Mouse (Mus musculus) erythroblast, adult 5-6 weeks (primary cell): ENCODE measurements around the gene Tspan3. TPM values are rescaled to one million over a fixed set of nuclear protein-coding genes. Genes with fewer than 3 reads are reported as not detected.

ENCODE experiments used
- ATAC-seq: replicated peaks from 2 replicates; pipeline ENCODE4 v1.8.0; 2016; ENCODE audit warnings: moderate number of reproducible peaks, mild to moderate bottlenecking, moderate TSS enrichment, inconsistent platforms; ENCODE audit not compliant: poor library complexity, low FRiP score, severe bottlenecking
- total RNA-seq, 2 experiments: library from RNA; stranded (forward) in 1 of 2; stranded (reverse) in 1 of 2; fragments of 150-400 nt in 1 of 2; fragments of 200-764, 138-1000 nt in 1 of 2; gene quantifications; 2 replicates each; pipeline versions ENCODE4 v1.2.3 to v1.2.4; 2015 to 2017; ENCODE audit warnings: low replicate concordance in 2 of 2

The Tspan3 gene
- total RNA-seq (2015; ENCODE audit: low replicate concordance) (6.9 and 11.1 TPM in 2 replicates), total RNA-seq (2017; ENCODE audit: low replicate concordance) (4.2 and 18.2 TPM in 2 replicates)

DNA sequence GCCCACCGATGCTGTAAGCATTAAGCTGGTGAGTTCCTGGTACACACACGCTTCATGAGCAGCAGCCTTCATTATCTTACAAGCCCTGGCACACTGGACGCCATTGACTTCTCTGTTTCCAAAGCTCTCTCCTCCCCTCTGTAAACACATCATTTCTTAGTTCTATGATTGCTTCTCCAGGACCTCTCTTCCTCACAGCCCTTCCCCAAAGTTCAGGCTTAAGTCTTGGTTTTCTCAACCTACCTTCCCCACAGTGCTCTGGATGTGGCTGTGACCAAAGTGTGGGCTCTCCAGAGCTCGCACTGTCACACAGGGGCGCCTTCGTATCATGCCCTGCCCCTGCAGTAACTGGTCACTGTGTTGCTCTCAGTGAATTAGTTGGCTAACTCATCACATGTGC lies at the start of gene Tspan3:
Tspan3 (minus strand) TSS at position 101 of the 400 bp plus-strand sequence.
- no peak for ATAC-seq

DNA sequence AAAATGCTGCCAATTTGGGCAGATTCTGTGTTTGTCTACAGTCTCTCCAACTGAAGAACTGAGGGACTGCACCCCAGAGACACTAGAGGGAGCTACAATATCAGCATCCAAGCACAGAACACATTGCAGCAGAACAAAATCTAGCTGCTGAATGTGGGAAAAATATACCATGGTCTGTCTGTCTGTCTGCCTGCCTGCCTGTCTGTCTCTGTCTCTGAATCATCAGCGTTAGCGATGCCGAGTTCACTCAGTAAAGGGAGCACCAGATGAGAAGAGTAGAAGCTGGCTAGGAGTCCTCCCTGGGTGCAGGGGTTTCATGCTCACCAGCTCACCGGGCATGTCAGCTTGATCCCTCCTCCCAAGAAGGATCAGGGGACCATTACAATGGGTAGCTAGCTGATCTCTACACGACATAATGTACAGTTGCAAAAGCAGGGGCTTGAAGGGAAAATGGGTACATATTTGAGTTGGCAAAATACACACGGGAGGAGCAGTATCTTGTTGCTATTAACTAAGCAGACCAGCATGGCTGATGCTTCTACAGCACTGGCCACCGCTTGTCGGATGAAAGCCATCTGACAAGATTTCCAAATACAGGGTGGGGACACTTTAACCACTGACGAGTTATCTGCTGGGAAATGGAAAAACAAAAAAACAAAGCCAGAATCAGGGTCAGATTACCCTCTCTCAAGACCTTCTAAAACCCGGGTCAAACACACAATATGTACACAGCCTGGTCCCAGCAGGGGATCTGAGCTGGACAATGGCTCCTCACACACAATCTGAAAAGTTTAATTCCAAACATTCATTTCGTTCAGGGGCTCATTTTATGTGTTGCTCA lies 48.4 kb upstream of the Tspan3 start:
- no peak for ATAC-seq

DNA sequence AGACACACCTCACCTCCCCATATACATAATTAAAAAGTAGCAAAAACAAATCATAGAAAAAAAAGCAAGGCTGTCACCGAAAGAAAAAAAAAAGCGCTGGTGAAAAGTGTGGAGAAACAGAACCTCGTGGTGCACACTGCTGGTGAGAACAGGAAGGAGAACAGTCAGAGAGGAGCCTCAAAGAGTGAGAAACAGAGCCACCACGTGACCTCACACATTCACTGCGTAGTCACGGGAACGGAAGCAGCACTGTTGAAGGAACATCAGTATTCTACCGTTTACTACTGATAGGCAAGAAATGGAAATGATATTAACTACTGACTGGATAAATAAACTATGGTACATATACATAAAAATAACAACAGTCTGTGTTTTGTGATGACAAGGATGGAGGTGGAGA lies 43.5 kb upstream of the Tspan3 start:
- no peak for ATAC-seq

DNA sequence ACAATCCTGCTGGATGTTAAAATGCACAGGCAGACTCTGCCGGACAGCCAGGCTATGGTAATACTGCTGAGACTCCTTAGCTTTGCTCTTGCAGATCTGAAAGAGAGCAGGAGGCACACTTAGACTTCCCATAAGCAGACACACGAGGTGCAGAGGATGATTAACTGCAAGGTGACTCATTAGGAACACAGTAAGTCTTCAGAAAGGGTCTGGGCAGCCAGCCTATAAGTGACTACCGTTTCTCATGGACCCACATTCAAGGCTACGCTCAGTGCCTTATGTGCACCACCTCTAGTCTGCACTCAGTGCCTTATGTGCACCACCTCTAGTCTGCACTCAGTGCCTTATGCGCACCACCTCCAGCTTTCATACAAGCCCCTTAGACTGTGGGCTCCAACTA lies 42.2 kb upstream of the Tspan3 start:
- no peak for ATAC-seq

DNA sequence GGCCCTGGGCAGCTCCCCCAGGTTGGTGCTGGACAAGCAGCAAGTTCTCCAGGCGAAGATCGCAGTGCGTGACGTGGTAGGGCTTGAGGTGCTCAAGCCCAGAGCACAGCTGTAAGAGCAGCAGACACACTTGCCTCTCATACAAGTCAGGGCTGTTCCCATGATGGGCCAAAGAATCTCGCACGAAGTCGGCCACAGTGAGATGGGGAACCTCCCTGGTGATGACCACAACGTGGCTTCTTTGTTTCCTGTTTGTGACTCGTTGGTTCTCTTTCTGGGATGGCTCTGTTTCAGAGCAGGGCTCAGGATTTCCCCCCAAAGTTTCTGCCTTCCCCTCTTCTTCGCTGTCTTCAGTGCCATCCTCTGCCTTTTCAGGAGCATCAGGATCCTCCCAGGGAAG lies 41.8 kb upstream of the Tspan3 start:
- no peak for ATAC-seq

DNA sequence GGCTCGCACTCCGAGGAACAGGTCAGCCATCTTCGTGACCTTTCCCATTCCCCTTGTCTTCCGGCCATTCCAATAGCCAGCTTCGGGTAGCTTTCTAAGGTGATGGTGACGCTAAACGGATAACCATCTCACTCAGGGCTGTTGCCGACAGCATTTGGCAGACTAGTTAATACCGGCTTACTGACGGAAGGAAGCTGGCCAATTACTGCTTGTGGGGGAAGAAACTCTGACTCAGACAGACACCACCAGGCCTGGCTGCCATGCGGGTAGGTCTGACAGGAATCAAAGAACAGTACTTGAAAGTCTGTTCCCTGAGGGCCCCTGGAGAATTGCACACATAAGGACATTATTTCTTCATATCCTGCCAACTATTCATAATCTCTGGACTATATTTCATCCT lies 40.1 kb upstream of the Tspan3 start:
- no peak for ATAC-seq

DNA sequence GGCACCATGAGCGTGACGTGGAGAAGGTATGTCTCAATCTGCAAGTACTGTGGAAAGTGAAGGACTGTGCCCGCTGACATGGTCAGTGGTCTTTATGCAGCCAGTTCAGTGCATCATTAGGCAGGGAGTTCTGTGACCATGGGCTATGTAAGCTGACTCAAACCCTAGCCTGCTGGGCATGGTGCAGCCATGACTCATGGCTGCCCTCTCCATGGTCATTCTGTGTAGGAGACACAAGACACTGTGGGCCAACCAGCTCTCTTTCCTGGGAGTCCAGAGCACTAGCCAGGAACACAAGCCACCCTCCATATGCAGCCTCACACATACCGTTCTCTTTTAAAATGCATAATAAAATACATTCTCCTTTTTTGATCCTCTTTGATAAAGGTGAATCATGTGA lies 39.0 kb upstream of the Tspan3 start:
- no peak for ATAC-seq

DNA sequence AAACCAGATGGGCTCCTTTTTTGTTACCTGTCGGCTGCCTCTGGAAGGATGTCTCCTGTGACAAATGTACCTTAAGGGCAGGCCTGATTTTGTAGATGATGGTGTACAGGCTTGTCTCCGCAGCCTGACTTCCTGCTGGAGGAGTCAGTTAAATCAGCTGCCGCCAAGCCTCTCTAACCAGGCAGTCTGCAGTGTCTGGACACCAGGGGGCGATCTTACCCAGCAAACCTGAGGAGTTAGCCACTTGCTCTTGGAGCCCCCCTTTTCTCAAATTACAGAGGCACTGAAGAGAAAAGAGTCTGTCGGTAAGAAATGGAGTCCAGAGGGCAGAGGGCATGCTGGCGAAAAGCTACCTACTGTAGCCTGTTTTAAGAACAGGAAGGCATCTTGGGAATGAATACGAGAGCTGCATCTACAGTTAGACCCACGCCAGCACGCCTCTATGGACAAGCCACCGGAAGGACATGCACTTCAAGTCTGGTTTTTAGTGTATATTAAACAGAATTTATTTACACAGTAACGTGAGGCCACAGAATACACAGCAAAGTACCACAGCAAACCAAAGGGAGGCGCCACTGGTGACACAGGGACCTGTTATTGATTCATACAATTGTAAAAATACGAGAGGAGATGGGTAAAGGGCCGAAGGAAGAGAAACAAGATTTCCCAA lies 35.5 kb upstream of the Tspan3 start:
- ATAC-seq = no peak; the same call in 1 of the 2 replicates

DNA sequence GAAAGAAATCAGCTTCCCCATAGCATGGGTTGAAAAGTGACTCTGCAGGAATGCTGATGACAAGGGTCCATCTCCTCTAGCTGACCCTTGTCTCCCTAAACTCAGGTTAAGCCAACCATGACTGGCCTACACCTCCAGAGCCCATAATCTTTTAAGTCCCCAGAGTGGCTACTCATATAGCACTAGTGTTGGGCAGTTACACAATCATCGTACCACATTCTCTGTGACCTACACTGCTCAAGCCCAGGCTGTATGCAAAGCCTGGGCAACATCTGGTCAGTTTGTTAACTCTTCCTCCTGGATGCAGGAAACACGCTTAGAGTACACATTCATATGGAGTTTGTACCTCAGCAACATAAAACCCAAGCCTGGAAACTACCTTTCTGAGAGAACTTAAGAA lies 34.9 kb upstream of the Tspan3 start:
- no peak for ATAC-seq

DNA sequence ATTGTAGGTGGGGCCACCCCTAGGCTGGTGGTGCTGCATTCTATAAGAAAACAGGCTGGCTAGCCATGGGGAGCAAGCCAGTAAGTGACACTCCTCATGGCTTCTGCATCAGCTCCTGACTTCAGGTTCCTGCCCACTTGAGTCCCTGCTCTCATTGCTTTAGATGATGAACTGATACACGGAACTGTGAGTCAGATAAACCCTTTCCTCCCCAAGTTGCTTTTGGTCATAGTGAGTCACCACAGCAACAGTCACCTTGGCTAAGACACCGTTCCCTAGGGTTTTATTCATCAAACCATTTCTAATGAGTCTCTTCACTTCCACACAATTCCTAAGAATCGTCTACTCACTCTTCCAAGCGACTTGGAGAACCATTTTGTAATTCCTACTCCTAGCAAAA lies 31.6 kb upstream of the Tspan3 start:
- ATAC-seq = no peak

DNA sequence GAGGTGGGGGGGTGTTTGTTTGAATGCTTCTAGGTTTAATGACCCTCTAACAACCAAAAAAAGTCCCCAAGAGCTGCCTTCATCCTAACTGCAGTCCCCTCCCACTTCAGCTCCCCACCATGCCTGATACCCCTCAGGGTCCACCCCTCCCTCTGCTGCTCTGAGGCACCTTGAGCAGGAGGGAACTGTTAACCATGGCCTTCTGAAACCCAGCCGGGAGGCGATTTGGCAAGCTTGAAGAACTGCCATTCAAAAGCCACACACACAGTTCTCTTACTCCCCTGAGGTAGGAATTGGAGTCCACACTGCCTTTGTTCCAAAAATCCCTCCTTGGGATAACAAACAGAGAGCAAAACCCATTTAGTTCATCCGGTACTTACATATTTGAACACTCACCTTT lies 29.9 kb upstream of the Tspan3 start:
- ATAC-seq = no peak

DNA sequence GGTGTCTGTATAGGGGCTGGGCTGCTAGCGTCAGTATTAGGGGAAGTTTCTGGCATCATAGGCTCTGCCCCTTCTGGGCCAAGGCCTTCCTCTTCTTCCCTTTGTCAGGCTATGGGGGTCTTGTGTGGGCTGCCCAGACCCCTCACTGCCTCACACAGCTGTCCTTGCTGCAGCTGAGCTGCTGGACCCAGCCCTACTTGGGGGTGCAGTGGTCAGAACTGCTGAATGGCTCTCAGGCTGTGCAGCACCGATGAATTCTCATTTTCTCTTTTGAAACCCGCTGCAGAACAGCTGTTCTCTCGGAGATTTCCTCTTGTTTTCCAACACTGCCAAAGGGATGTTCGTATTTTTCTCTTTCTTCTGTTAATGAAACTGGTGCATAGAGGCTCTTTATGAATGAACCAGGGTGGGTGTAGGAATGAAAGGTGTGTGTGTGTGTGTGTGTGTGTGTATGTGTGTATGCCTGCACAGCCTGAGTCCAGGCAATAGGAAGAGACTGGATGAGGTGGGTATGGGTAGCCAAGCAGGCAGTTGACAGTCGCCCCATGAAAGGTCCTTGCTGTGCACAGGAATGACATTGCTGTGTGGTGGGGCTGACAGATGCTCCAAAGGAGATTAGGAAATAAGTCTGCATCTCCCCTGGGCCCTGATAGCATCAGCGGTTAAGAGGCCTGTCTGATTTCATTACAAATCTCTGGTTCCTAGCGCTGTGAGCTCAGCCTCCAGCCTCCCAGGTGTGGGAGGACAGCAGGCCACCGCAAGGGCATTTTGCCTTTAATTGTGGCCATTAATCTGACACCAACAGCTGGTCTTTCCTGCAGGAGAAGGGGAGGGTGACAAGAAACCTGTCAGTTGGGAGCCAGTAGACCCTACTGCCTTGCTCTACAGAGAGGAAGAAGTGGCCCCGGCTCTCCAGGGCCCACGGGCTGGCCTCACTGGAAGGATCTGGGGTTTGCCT lies 26.5 kb upstream of the Tspan3 start:
- ATAC-seq = no peak

DNA sequence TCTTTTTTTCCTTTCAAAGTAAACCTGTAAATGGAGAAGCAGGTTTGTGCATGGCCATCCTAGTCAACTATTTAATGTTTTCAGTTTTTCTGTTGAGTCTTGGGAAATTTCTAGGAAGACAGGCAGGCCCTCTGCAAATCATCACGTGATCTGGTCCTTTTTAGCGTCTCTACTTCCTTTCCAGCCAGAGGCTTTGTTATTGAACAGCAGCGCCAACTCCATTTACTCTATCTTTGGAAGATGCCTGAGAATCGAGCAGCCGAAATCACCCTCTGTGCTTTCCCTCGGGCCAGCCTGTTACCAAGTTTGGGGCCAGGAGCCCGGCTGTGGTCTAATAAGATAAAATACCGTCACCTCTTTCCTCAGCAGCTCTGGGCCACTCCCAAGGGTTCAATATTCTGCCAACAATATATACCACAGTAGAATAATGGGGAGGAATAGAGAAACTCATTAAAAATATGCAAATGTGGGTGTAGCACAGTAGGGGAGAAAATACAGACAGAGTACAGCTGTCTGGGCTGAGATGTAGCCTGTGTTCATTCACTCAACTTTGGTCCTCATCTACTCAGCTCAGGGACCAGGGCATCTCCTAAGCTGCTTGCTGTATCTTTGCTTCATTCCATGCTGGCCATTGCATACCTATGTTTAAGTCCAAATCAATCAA lies 15.0 kb upstream of the Tspan3 start:
- no peak for ATAC-seq

DNA sequence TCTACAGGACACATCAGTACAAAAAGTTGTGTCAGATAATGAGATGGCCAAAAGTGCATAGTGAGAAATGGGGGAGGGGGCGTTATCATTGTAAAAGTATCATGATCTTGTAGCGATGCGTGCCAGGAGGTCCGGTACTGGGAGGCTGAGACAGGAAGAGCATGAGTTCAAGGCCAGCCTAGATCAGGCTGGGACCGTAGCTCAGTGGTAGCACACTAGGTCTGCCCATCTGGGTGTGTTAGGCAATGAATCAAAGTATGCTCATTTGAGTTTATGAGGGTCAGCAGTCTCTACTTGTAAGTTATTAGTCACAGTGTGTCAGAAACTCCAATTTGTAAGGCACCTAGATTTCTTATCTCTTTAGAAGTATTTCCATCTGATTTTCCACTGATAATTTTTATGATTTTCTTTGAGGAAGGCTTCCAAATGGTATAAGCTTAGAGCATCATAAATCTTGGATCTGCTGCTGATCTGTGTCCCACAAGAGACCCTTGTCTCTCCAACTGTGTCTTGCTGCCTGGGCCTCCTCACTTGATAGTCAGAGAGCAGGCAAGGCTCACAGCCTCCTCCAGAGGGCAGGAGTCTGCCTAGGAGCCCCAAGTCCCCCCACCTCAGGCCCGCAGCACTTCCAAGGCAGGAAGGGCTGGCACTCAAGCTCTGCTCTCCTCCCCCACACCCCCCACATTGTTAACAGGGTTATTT lies 14.3 kb upstream of the Tspan3 start:
- no peak for ATAC-seq

DNA sequence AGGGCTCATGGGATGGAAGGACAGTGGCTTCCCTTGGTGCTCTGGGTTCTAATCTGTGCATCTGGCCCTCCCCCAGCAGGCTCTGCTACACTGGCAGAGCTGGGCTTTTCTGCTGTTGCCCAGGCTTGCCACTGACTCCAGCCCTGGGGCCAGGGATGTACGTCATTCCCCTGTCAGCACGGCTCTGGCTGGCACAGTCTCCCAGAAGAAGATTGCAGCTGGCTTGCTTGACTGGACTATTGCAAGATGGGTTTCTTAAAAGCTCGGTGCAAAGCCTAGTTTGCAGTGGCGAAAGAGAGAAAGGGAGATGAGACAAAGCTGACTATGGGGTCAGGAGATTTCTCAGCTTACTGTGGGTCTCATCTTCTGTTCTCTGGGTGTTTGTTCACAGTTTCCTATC lies 12.1 kb upstream of the Tspan3 start:
- no peak for ATAC-seq

DNA sequence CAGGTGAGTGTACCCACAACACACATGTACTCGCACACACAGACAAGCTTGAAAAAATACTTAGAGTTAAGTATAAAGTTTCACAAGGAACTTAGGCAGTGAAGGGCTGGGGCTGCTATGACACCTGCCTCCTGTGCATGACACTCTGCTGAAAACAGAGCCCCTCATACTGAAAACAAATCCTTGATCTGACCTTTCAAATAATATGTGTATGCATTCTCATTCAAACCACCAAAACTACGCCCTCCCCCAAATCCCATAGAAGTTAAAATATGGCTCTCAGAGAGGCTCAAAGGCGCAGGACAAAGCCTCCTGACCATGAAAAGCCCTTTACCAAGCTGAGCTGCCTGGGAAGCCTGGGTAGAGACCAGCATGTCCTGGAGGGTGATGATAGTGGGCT lies 10.0 kb upstream of the Tspan3 start:
- no peak for ATAC-seq

DNA sequence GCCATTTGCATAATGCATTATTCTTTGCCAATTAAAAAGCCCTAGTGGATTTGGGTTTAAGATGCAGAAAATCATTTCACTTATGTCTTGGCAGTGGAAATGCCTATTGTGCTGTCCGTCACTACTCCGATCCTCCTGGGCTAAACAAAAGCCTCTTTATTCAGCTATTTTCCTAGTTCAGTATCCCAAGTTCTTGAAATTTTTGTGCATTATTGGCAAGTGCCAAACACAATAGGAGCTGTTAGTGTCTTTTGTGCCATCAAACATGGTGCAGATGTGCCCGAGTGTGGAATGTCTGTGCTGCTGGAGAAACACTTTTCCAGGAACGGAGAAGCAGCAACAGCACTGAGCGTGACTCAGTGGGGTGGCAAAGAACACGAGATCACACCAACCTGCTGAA lies 2.4 kb upstream of the Tspan3 start:
- ATAC-seq = no peak

DNA sequence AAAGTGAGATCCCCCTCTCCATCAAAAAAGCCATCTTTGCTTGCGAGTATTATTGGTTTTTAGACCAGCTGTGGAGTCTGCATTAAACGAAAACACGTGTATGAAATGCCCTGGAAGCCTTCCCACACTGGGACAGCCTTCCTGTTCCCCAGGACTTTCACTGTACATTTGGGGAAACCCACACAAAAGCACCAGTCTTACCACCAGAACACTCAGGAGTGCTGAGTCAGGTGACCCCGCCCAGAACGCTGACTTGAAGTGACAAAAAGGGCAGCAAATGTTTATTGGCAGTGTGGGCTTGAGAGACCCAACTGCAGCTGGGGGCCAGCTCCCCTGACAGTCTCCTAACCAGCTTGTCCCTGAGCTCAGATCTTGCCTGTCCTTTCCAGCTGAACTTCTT lies 884 bp upstream of the Tspan3 start:
- no peak for ATAC-seq
